Mouse (Mus musculus) lung, postnatal 0 days (tissue): ENCODE results near the gene Ubap1l. TPM values are rescaled to one million over a fixed set of nuclear protein-coding genes. Genes with fewer than 3 reads are reported as not detected.
A peak's percentile ranks its signal among the peaks of the same experiment; 100 is the strongest.

Source experiments
- ATAC-seq: fragments of 200-750 bp; cut with Nextera tagmentation; 2 replicates; pipeline ENCODE4 v1.8.0; 2017; ENCODE audit warnings: moderate library complexity
- DNase-seq: peaks from one replicate; pipeline ENCODE4 v3.0.0-alpha.2; 2016; ENCODE audit warnings: low spot score
- H3K27ac ChIP-seq: fragments of 300-500 bp; sonication (generic); 2 replicates; pipeline ENCODE4 v1.5.1; 2014; ENCODE audit warnings: antibody characterized with exemption, mild to moderate bottlenecking, low read length, mixed read lengths
- H3K27me3 ChIP-seq: fragments of 300-500 bp; sonication (generic); replicated peaks from 2 replicates; pipeline ENCODE4 v1.6.1; 2014; ENCODE audit warnings: low read length, mixed read lengths; ENCODE audit not compliant: insufficient read depth
- H3K36me3 ChIP-seq: fragments of 300-500 bp; sonication (generic); 2 replicates; pipeline ENCODE4 v1.6.1; 2014; ENCODE audit warnings: low read length, mixed read lengths; ENCODE audit not compliant: insufficient read depth
- H3K4me1 ChIP-seq: fragments of 300-500 bp; sonication (generic); 2 replicates; pipeline ENCODE4 v1.6.1; 2014; ENCODE audit warnings: antibody characterized with exemption, low read depth, low read length, mixed read lengths; ENCODE audit not compliant: insufficient read depth
- H3K4me2 ChIP-seq: fragments of 300-500 bp; sonication (generic); replicated peaks from 2 replicates; pipeline ENCODE4 v1.6.1; 2014; ENCODE audit warnings: low read depth, mild to moderate bottlenecking, low read length, moderate library complexity, mixed read lengths
- H3K4me3 ChIP-seq: fragments of 300-500 bp; sonication (generic); 2 replicates; pipeline ENCODE4 v1.5.1; 2014; ENCODE audit warnings: low read depth, low read length
- H3K9ac ChIP-seq: fragments of 300-500 bp; sonication (generic); replicated peaks from 2 replicates; pipeline ENCODE4 v1.6.1; 2014; ENCODE audit warnings: low read depth, mild to moderate bottlenecking
- H3K9me3 ChIP-seq: fragments of 300-500 bp; sonication (generic); 2 replicates; pipeline ENCODE4 v1.6.1; 2016; ENCODE audit warnings: low read length, mixed read lengths
- CTCF ChIP-seq: IDR thresholded peaks from 2 replicates; pipeline ENCODE4 v1.5.1; 2016; ENCODE audit warnings: antibody characterized with exemption, mild to moderate bottlenecking
- EP300 ChIP-seq: IDR thresholded peaks from 2 replicates; pipeline ENCODE4 v1.6.1; 2016; ENCODE audit warnings: antibody characterized with exemption, mild to moderate bottlenecking, control low read depth
- WGBS: fragments of 180-500 bp; shearing (Covaris S2); extraction: QIAGEN DNeasy Blood & Tissue Kit; methylation state at CpG from one replicate; pipeline ENCODE4 v1.1.7; 2014; 5-methylcytosine and 5-hydroxymethylcytosine counted together
- polyA plus RNA-seq: library from polyadenylated mRNA; unstranded; fragments of >200 nt; fragmentation: Nextera tagmentation; extraction: Ambion mirVana; gene quantifications from 2 replicates; pipeline ENCODE4 v1.2.1, GENCODE M21; 2015

Gene Ubap1l
- polyA plus RNA-seq, 1 experiment from 2014 or later, result 0.33 TPM

DNA sequence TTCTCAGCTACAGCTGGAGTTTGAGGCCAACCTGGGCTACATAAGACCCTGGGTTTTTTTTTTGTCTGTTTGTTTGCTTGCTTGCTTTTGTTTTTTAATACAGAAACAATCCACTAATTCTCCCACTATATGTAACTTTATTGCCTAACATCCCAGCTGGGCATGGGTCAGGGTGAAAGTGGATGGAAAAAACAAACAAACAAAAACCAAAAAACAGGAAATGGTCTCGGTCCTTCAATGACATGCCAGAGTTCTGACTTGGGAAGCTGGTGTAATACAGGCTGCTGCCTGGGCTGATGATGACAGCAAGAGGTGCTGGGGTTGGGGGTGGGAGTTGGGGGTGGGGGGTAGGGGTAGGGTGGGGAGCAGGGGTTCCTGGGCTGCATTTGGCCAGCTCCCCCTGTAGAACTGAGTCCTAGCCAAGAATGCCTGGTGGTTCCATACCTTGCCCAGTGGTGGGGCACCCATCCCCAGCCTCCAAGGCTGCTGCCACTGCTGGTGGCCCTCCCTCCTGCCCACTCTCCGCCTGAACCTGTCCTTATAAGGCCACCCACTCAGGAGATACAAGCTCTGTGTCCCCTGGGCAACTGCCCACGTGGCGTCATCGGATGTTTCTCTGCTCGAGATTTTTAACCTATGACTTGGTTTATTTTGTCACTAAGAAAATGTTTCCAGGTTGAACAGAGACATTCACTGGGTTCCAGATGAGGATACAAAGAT lies 21.4 kb downstream of the Ubap1l start:
- peaks cover 3% of the 10 kb centered on the region; the same call in 1 of the 2 replicates for H3K4me1 ChIP-seq
- no peaks in the 10 kb centered on the region for H3K9me3 ChIP-seq
- TF ChIP-seq EP300, result peak; percentile 45; the same call in 1 of the 2 replicates
- TF ChIP-seq CTCF, result no peak
- ATAC-seq, result peak; percentile 7; the same call in 1 of the 2 replicates
- H3K4me3 ChIP-seq, result no peak overlapping the region
- 45% methylated on average over 6 of the region's 6 CpGs for WGBS
- H3K4me2 ChIP-seq, result no peak overlapping the region
- peak overlapping the region; percentile 87 for H3K27ac ChIP-seq
- peak; percentile 70 for DNase-seq
- no peak overlapping the region for H3K9ac ChIP-seq
- no peaks in the 10 kb centered on the region for H3K27me3 ChIP-seq
- no peaks in the 10 kb centered on the region for H3K36me3 ChIP-seq

DNA sequence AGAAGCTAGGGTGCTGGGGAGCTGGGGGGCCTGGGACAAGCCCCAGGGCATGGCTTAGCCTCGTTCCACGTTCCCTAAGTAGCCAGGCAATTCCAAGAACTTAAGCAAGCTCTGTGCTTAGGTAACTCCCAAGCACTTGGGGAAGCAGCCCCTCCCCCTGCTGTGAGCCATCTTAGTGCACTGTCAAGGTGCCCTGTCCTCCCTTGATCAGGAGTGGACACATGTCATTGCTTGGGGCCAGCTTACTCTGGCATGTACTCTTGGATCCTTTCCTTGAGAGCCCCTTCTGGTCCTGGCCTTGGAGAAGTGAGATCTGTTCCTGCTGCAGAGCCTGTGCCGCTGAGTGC lies 21.9 kb downstream of the Ubap1l start:
- no peaks in the 10 kb centered on the region for H3K27me3 ChIP-seq
- H3K9me3 ChIP-seq, result no peaks in the 10 kb centered on the region
- no peaks in the 10 kb centered on the region for H3K36me3 ChIP-seq
- ATAC-seq, result no peak
- peak overlapping the region; percentile 87 for H3K27ac ChIP-seq
- H3K4me3 ChIP-seq, result no peak overlapping the region
- H3K4me1 ChIP-seq, result peaks cover 3% of the 10 kb centered on the region; the same call in 1 of the 2 replicates
- WGBS, result 20% methylated on average over 3 of the region's 3 CpGs
- no peak overlapping the region for H3K9ac ChIP-seq
- no peak for TF ChIP-seq CTCF
- TF ChIP-seq EP300, result no peak
- DNase-seq, result peak; percentile 48
- no peak overlapping the region for H3K4me2 ChIP-seq

DNA sequence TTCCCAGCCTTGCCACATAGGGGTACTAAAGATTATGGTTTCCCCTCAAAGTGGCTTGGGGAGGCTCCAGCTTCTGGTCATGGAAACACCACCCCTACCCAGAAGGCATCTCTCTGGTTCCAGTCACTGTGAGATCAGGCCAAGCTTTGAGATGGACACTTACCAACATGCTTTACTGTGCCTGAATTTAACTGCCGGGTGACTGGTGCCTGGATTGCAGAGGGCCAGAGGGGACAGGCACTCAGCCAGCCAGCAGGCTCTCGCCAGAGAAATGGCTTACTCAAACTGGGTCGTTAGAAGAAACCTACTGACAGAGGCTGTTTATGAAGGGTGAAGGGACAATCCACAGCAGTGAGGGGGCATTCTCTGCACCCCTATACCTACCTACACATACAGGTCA lies 23.4 kb downstream of the Ubap1l start:
- DNase-seq, result peak; percentile 45
- Histone ChIP-seq H3K4me2 (no peak overlapping the region), H3K36me3 (no peaks in the 10 kb centered on the region), H3K27ac (peak overlapping the region; percentile 87), H3K9me3 (no peaks in the 10 kb centered on the region), H3K9ac (no peak overlapping the region), H3K4me3 (no peak overlapping the region), H3K4me1 (peaks cover 3% of the 10 kb centered on the region; the same call in 1 of the 2 replicates), H3K27me3 (no peaks in the 10 kb centered on the region)
- WGBS, result 36% methylated on average over 3 of the region's 3 CpGs
- TF ChIP-seq CTCF (no peak), EP300 (no peak)
- no peak for ATAC-seq

DNA sequence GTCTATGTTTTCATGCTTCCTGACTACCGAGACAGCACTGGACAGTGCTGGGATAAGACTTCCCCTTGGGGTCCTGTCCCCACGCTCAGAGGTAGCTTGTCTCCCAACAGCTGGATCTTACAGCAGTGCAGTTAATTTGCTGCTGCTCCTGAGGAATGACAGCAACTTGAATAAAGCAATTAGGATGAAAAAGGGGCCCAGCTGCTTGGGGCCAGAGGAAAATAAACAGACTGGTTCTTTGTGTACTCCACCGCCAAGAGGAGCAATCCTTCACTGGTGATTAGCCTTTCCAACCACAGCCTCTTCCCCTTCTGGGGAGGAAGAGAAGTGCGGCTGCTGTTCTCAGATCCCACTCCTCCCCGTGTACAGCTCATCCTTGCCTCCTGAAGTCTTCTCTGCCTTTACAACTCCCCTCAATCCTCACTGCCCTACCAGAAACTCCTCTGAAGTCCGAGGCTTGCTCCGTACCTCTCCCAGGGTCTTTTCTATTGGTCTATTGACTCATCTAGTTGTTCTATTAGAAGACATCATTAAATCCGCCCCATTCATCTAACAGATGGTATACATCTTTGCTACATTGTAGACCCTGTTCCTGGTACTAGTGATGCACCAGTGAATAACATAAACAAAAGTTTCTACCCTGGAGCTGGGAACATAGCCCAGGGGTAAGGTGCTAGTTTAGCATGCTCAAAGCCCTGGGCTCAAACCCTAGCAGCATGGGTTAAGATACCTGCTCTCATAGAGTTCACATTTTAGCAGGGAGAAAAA lies 25.7 kb downstream of the Ubap1l start:
- DNase-seq, result peak; percentile 91
- peak overlapping the region; percentile 81 for H3K27ac ChIP-seq
- peak; percentile 77 for ATAC-seq
- H3K4me3 ChIP-seq, result no peak overlapping the region
- no peaks in the 10 kb centered on the region for H3K36me3 ChIP-seq
- peaks cover 11% of the 10 kb centered on the region for H3K27me3 ChIP-seq
- peaks cover 3% of the 10 kb centered on the region; the same call in 1 of the 2 replicates for H3K4me1 ChIP-seq
- H3K4me2 ChIP-seq, result no peak overlapping the region
- TF ChIP-seq EP300, result peak; percentile 83
- peak; percentile 60 for TF ChIP-seq CTCF
- H3K9ac ChIP-seq, result no peak overlapping the region
- WGBS, result 20% methylated on average over 8 of the region's 8 CpGs
- no peaks in the 10 kb centered on the region for H3K9me3 ChIP-seq

DNA sequence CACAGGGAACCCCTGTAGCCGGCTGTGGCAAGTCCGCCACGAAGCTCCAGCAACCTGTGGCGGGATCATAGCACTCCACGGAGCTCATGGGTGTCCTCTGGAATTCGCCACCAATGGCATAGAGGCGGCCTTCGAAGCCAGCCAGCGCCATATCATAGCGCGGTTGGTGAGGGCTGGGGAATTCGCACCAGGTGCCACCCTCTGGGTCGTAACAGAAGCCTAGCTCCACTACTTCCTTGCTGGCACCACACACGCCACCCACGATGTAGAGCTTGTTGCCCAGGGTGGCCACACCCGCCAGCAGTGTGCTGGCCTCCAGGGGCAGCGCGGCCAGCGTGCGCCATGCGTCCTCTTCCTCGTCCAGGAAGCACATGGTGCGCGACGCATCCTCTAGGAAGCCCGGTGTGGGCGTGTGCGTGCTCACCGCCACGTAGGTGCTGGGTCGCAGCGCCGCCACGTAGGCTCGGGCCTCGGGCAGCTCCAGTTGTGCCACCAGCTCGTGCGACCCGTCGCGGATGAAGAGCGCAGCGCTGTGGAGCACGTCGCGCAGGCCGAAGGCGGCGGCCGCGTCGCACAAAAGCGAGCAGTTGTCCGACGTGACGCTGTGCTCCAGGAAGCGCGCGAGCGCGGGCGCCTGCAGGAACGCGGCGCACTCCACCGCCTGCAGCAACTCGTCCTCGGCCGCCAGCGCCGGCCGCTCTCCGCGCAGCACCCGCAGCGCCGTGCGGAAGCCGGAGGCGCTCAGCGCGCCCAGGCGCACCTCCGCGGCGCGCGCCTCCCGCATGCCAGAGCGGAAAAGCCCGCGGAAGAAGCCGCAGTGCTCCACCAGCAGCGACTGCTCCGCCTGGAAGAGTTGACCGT lies 30.1 kb downstream of the Ubap1l start:
- Histone ChIP-seq H3K36me3 (no peaks in the 10 kb centered on the region), H3K27me3 (peaks cover 11% of the 10 kb centered on the region), H3K4me2 (peak overlapping the region; percentile 57), H3K27ac (no peak overlapping the region), H3K9ac (no peak overlapping the region), H3K4me3 (peak overlapping the region; percentile 31), H3K9me3 (no peaks in the 10 kb centered on the region), H3K4me1 (no peaks in the 10 kb centered on the region)
- TF ChIP-seq CTCF (no peak; the same call in 1 of the 2 replicates), EP300 (no peak)
- DNase-seq (peak; percentile 57), ATAC-seq (0 out of 2 replicates have a peak, but pooled peaks have one; percentile 10)
- WGBS, result 16% methylated on average over 83 of the region's 96 CpGs

DNA sequence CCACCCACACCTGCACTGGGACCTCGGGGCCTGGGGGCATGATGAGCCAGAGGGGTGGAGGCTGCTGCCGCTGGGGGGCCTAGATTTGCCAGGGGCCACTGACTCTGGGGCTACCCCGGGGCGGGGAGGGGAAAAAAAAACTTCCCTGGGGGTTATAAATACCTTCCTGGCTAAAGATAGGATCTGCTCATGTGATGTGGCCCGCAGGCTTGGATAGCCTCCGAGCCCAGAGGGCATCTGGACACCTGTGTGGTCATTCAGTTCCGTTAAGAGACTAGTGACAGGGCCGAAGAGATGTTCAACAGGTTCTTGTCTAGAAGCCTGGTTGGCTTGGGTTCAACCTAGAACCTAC lies 30.7 kb downstream of the Ubap1l start, which contains the start of gene Kbtbd13:
TSS of gene Kbtbd13 (minus strand) at position 40 of the 352 bp plus-strand sequence.
- peak within 1 kb of the TSS; percentile 21; the same call in 1 of the 2 replicates for H3K27ac ChIP-seq
- H3K36me3 ChIP-seq, result no peaks in the 10 kb centered on the region
- TF ChIP-seq EP300, result no peak
- no peak for TF ChIP-seq CTCF
- H3K9me3 ChIP-seq, result no peaks in the 10 kb centered on the region
- H3K9ac ChIP-seq, result no peak within 1 kb of the TSS
- H3K4me3 ChIP-seq, result peak within 1 kb of the TSS; percentile 31
- H3K4me2 ChIP-seq, result peak within 1 kb of the TSS; percentile 57
- ATAC-seq, result no peak
- WGBS, result 38% methylated on average over 8 of the region's 8 CpGs
- DNase-seq, result no peak
- H3K27me3 ChIP-seq, result peaks cover 11% of the 10 kb centered on the region
- H3K4me1 ChIP-seq, result peaks cover 5% of the 10 kb centered on the region; the same call in 1 of the 2 replicates
